Mouse (Mus musculus): ENCODE measurements around the gene Mtrr. TPM values are rescaled to one million over a fixed set of nuclear protein-coding genes. Genes with fewer than 3 reads are reported as not detected.
"Not testable (repeated sequence)": the region's sequence is repeated elsewhere in the genome, so short reads cannot be mapped to it uniquely, and the experiment has no call there.

Gene Mtrr
- total RNA-seq, 2 experiments from 2014 or later, result 19.4 to 20.8 TPM

- intact Hi-C loops (cut with DNase I; ENCODE audit: low total_unique reads), result no loop called here
- DNase-seq, result no peak
Observed at GRCm38 (mm10) chr13:68572966-68573913, 8.7 kb downstream of the Mtrr start.

- DNase-seq, result no peak
- intact Hi-C loops (cut with DNase I; ENCODE audit: low total_unique reads), result no loop called here
Observed at GRCm38 (mm10) chr13:68572247-68572646, 9.7 kb downstream of the Mtrr start.

GRCm38 (mm10) chr13:68569589-68570336 is 12.2 kb downstream of the Mtrr start:
- DNase-seq, result no peak
- intact Hi-C loops (cut with DNase I; ENCODE audit: low total_unique reads), result no loop called here

GRCm38 (mm10) chr13:68568548-68568947 is 13.4 kb downstream of the Mtrr start:
- DNase-seq, result no peak

GRCm38 (mm10) chr13:68568110-68568509 is 13.8 kb downstream of the Mtrr start:
- DNase-seq, result no peak
- intact Hi-C loops (cut with DNase I; ENCODE audit: low total_unique reads), result no loop called here

More at GRCm38 (mm10) chr13:68568548-68568947, 13.4 kb downstream of the Mtrr start:
- intact Hi-C loops (cut with DNase I; ENCODE audit: low total_unique reads), result no loop called here

GRCm38 (mm10) chr13:68553391-68553790 is 28.6 kb downstream of the Mtrr start:
- intact Hi-C loops (cut with DNase I; ENCODE audit: low total_unique reads); DNase-seq: not testable (repeated sequence)

Other genes with a start within 250 kb of the Mtrr start
- gene Fastkd3, start 85 bp upstream of the Mtrr start, total RNA-seq (2021), result 1 to 10 TPM; 6.4 to 7.0 TPM
- gene 1700001L19Rik, start 15.3 kb upstream of the Mtrr start, total RNA-seq (2021), result not detected